Mouse (Mus musculus) stomach, postnatal 0 days (tissue): ENCODE data around the gene Nhsl1.

Source experiments
- CTCF ChIP-seq: IDR thresholded peaks from 2 replicates; pipeline ENCODE4 v1.5.1; 2016; ENCODE audit warnings: antibody characterized with exemption, low read depth, mild to moderate bottlenecking, moderate library complexity
- EP300 ChIP-seq: optimal IDR thresholded peaks from 2 replicates; pipeline ENCODE3; 2016; ENCODE audit warnings: antibody characterized with exemption

DNA sequence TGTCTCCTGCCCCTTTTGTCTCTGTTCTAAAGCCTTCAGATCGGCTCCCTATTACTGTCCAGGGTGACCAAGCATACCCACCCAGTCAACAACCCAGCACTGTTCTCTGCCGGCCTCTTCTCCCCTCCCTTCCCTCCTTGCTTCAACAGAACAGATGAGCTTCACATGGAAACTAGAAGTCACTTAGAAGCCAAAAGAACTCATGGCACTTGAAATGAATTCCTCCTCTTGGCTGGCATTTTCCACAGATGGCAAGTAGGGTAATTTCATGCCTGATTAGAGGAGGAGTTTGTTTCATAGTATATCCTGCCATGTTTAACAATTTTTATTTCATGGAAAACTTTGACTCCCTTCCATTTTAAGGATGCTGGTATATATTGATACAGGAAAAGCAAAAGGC lies 85.2 kb downstream of the Nhsl1 start:
- TF ChIP-seq CTCF (no peak), EP300 (no peak)
